Mouse (Mus musculus) embryonic facial prominence, embryonic 12.5 days (tissue): Measurements from ENCODE around the gene Pde10a. TPM values are rescaled to one million over a fixed set of nuclear protein-coding genes. Genes with fewer than 3 reads are reported as not detected.

Experiments used
- ATAC-seq: fragments of 200-750 bp; cut with Nextera tagmentation; 2 replicates; pipeline ENCODE4 v1.8.0; 2017; ENCODE audit not compliant: insufficient number of reproducible peaks, insufficient read depth, low FRiP score, low TSS enrichment
- H3K27ac ChIP-seq: fragments of 300-500 bp; sonication (generic); 2 replicates; pipeline ENCODE4 v1.5.1; 2016; ENCODE audit warnings: mild to moderate bottlenecking
- H3K27me3 ChIP-seq: fragments of 300-500 bp; sonication (generic); 2 replicates; pipeline ENCODE4 v1.6.1; 2016; ENCODE audit warnings: mild to moderate bottlenecking, moderate library complexity
- H3K36me3 ChIP-seq: fragments of 300-500 bp; sonication (generic); 2 replicates; pipeline ENCODE4 v1.6.1; 2016; ENCODE audit warnings: mild to moderate bottlenecking
- H3K4me1 ChIP-seq: fragments of 300-500 bp; sonication (generic); 2 replicates; pipeline ENCODE4 v1.6.1; 2016
- H3K4me2 ChIP-seq: fragments of 300-500 bp; sonication (generic); replicated peaks from 2 replicates; pipeline ENCODE4 v1.6.1; 2016; ENCODE audit warnings: mild to moderate bottlenecking, moderate library complexity
- H3K4me3 ChIP-seq: fragments of 300-500 bp; sonication (generic); 2 replicates; pipeline ENCODE4 v1.5.1; 2016; ENCODE audit warnings: mild to moderate bottlenecking
- H3K9ac ChIP-seq: fragments of 300-500 bp; sonication (generic); 2 replicates; pipeline ENCODE4 v1.6.1; 2016; ENCODE audit warnings: mild to moderate bottlenecking, moderate library complexity
- H3K9me3 ChIP-seq: fragments of 300-500 bp; sonication (generic); 2 replicates; pipeline ENCODE4 v1.6.1; 2016; ENCODE audit warnings: mild to moderate bottlenecking, moderate library complexity
- WGBS: fragments of 180-500 bp; shearing (Covaris S2); methylation state at CpG from one replicate; pipeline ENCODE4 v1.1.7; 2016; 5-methylcytosine and 5-hydroxymethylcytosine counted together
- polyA plus RNA-seq: library from polyadenylated mRNA; unstranded; fragments of >200 nt; fragmentation: Nextera tagmentation; extraction: Ambion mirVana; gene quantifications from 2 replicates; pipeline ENCODE4 v1.2.1, GENCODE M21; 2016

Gene Pde10a
- polyA plus RNA-seq, 1 experiment from 2014 or later: 3.9 TPM

GRCm38 (mm10) chr17:8923074-8923473 is 397.9 kb downstream of the Pde10a start:
- H3K4me1 ChIP-seq: no peaks in the 10 kb centered on the region
- 46% methylated on average over 4 of the region's 4 CpGs for WGBS
- no peak overlapping the region for H3K4me2 ChIP-seq
- H3K9ac ChIP-seq: no peak overlapping the region
- H3K9me3 ChIP-seq: no peaks in the 10 kb centered on the region
- no peaks in the 10 kb centered on the region for H3K27me3 ChIP-seq
- ATAC-seq: no peak
- H3K27ac ChIP-seq: no peak overlapping the region
- no peaks in the 10 kb centered on the region for H3K36me3 ChIP-seq
- H3K4me3 ChIP-seq: no peak overlapping the region

- no peak for ATAC-seq
- Histone ChIP-seq H3K4me1 (no peaks in the 10 kb centered on the region), H3K4me2 (no peak overlapping the region), H3K36me3 (no peaks in the 10 kb centered on the region), H3K27me3 (no peaks in the 10 kb centered on the region), H3K9me3 (no peaks in the 10 kb centered on the region), H3K9ac (no peak overlapping the region), H3K27ac (no peak overlapping the region), H3K4me3 (no peak overlapping the region)
- 60% methylated on average over 8 of the region's 8 CpGs for WGBS
These were observed 398.6 kb downstream of the Pde10a start for GRCm38 (mm10) chr17:8923727-8924126.

- Histone ChIP-seq H3K4me2 (no peak overlapping the region), H3K27me3 (no peaks in the 10 kb centered on the region), H3K9me3 (no peaks in the 10 kb centered on the region)
These were observed 400.7 kb downstream of the Pde10a start for GRCm38 (mm10) chr17:8925819-8926383.

GRCm38 (mm10) chr17:8928560-8928959 is 403.4 kb downstream of the Pde10a start:
- ATAC-seq: no peak
- no peak overlapping the region for H3K4me2 ChIP-seq
- no peaks in the 10 kb centered on the region for H3K36me3 ChIP-seq
- no peak overlapping the region for H3K4me3 ChIP-seq
- no peaks in the 10 kb centered on the region for H3K9me3 ChIP-seq
- no peak overlapping the region for H3K9ac ChIP-seq
- no peaks in the 10 kb centered on the region for H3K27me3 ChIP-seq
- no peaks in the 10 kb centered on the region for H3K4me1 ChIP-seq
- WGBS: 53% methylated on average over 2 of the region's 2 CpGs
- no peak overlapping the region for H3K27ac ChIP-seq

More at GRCm38 (mm10) chr17:8925819-8926383, 400.7 kb downstream of the Pde10a start:
- H3K4me3 ChIP-seq: no peak overlapping the region
- 55% methylated on average over 10 of the region's 10 CpGs for WGBS
- H3K4me1 ChIP-seq: no peaks in the 10 kb centered on the region
- no peak overlapping the region for H3K27ac ChIP-seq
- no peaks in the 10 kb centered on the region for H3K36me3 ChIP-seq
- no peak overlapping the region for H3K9ac ChIP-seq
- ATAC-seq: no peak

GRCm38 (mm10) chr17:8929636-8930035 is 404.5 kb downstream of the Pde10a start:
- 66% methylated on average over 8 of the region's 8 CpGs for WGBS

GRCm38 (mm10) chr17:8935604-8936003 is 410.4 kb downstream of the Pde10a start:
- Histone ChIP-seq H3K36me3 (no peaks in the 10 kb centered on the region), H3K4me3 (no peak overlapping the region), H3K4me1 (no peaks in the 10 kb centered on the region), H3K27me3 (peaks cover 7% of the 10 kb centered on the region; the same call in 1 of the 2 replicates), H3K27ac (no peak overlapping the region), H3K9me3 (no peaks in the 10 kb centered on the region), H3K4me2 (no peak overlapping the region), H3K9ac (no peak overlapping the region)
- ATAC-seq: no peak
- 51% methylated on average over 12 of the region's 12 CpGs for WGBS

More at GRCm38 (mm10) chr17:8929636-8930035, 404.5 kb downstream of the Pde10a start:
- no peak for ATAC-seq
- no peak overlapping the region for H3K27ac ChIP-seq
- no peaks in the 10 kb centered on the region for H3K27me3 ChIP-seq
- H3K4me1 ChIP-seq: no peaks in the 10 kb centered on the region
- no peak overlapping the region for H3K4me2 ChIP-seq
- no peaks in the 10 kb centered on the region for H3K36me3 ChIP-seq
- no peak overlapping the region for H3K4me3 ChIP-seq
- H3K9me3 ChIP-seq: no peaks in the 10 kb centered on the region
- H3K9ac ChIP-seq: no peak overlapping the region

GRCm38 (mm10) chr17:8936603-8937002 is 411.4 kb downstream of the Pde10a start:
- H3K9me3 ChIP-seq: no peaks in the 10 kb centered on the region
- H3K27me3 ChIP-seq: peaks cover 7% of the 10 kb centered on the region; the same call in 1 of the 2 replicates
- WGBS: 4% methylated on average over 4 of the region's 4 CpGs
- no peaks in the 10 kb centered on the region for H3K4me1 ChIP-seq
- no peak overlapping the region for H3K9ac ChIP-seq
- H3K4me2 ChIP-seq: no peak overlapping the region
- H3K27ac ChIP-seq: no peak overlapping the region
- H3K36me3 ChIP-seq: no peaks in the 10 kb centered on the region
- no peak overlapping the region for H3K4me3 ChIP-seq
- no peak for ATAC-seq

GRCm38 (mm10) chr17:8951588-8951987 is 426.4 kb downstream of the Pde10a start:
- Histone ChIP-seq H3K9me3 (no peaks in the 10 kb centered on the region), H3K4me3 (no peak overlapping the region), H3K36me3 (no peaks in the 10 kb centered on the region), H3K4me2 (no peak overlapping the region), H3K4me1 (no peaks in the 10 kb centered on the region), H3K27ac (no peak overlapping the region), H3K27me3 (no peaks in the 10 kb centered on the region), H3K9ac (no peak overlapping the region)
- ATAC-seq: no peak
- 66% methylated on average over 5 of the region's 5 CpGs for WGBS

- Histone ChIP-seq H3K36me3 (no peaks in the 10 kb centered on the region), H3K27me3 (no peaks in the 10 kb centered on the region), H3K4me2 (no peak overlapping the region), H3K27ac (no peak overlapping the region), H3K4me1 (no peaks in the 10 kb centered on the region), H3K9me3 (no peaks in the 10 kb centered on the region), H3K9ac (no peak overlapping the region), H3K4me3 (no peak overlapping the region)
- no peak for ATAC-seq
- 81% methylated on average over 8 of the region's 8 CpGs for WGBS
These were observed 427.8 kb downstream of the Pde10a start for GRCm38 (mm10) chr17:8952951-8953350.

GRCm38 (mm10) chr17:8958125-8958524 is 433.0 kb downstream of the Pde10a start:
- no peak overlapping the region for H3K27ac ChIP-seq
- no peak overlapping the region for H3K4me2 ChIP-seq
- no peak for ATAC-seq
- no peaks in the 10 kb centered on the region for H3K9me3 ChIP-seq
- WGBS: 87% methylated on average over 6 of the region's 6 CpGs
- H3K4me3 ChIP-seq: no peak overlapping the region
- no peaks in the 10 kb centered on the region for H3K36me3 ChIP-seq
- H3K9ac ChIP-seq: no peak overlapping the region
- no peaks in the 10 kb centered on the region for H3K27me3 ChIP-seq
- no peaks in the 10 kb centered on the region for H3K4me1 ChIP-seq

- no peaks in the 10 kb centered on the region for H3K27me3 ChIP-seq
- no peak overlapping the region for H3K9ac ChIP-seq
- 85% methylated on average over 4 of the region's 4 CpGs for WGBS
- H3K4me2 ChIP-seq: no peak overlapping the region
- no peaks in the 10 kb centered on the region for H3K9me3 ChIP-seq
- H3K36me3 ChIP-seq: no peaks in the 10 kb centered on the region
- H3K4me3 ChIP-seq: no peak overlapping the region
- H3K4me1 ChIP-seq: no peaks in the 10 kb centered on the region
- no peak overlapping the region for H3K27ac ChIP-seq
- no peak for ATAC-seq
These were observed 435.2 kb downstream of the Pde10a start for GRCm38 (mm10) chr17:8960386-8960785.

- Histone ChIP-seq H3K9me3 (no peaks in the 10 kb centered on the region), H3K9ac (no peak overlapping the region), H3K4me1 (no peaks in the 10 kb centered on the region), H3K36me3 (no peaks in the 10 kb centered on the region), H3K4me3 (no peak overlapping the region), H3K27me3 (no peaks in the 10 kb centered on the region), H3K27ac (no peak overlapping the region), H3K4me2 (no peak overlapping the region)
- no peak for ATAC-seq
- WGBS: 87% methylated on average over 5 of the region's 5 CpGs
These were observed 435.9 kb downstream of the Pde10a start for GRCm38 (mm10) chr17:8961097-8961496.
